Mouse (Mus musculus) spleen, adult 2 months (tissue): ENCODE results near the gene Sugt1. TPM values are rescaled to one million over a fixed set of nuclear protein-coding genes. Genes with fewer than 3 reads are reported as not detected.

ENCODE experiments used
- DNase-seq, 2 experiments: peaks; one replicate each; pipeline versions ENCODE4 v3.0.0 to v3.0.0-alpha.2; 2012 to 2021; ENCODE audit warnings: low spot score in 2 of 2, low read depth in 1 of 2
- H3K27ac ChIP-seq: fragments of 200-500 bp; 2 replicates; pipeline ENCODE4 v1.5.1; 2012; ENCODE audit warnings: low read length, inconsistent platforms; ENCODE audit not compliant: insufficient read depth
- H3K27me3 ChIP-seq: fragments of 200-500 bp; 2 replicates; pipeline ENCODE4 v1.6.1; 2012; ENCODE audit warnings: mild to moderate bottlenecking, moderate library complexity, low read length, inconsistent platforms; ENCODE audit not compliant: control insufficient read depth, insufficient read depth
- H3K36me3 ChIP-seq: fragments of 200-500 bp; 2 replicates; pipeline ENCODE4 v1.6.1; 2012; ENCODE audit warnings: mild to moderate bottlenecking, low read length, inconsistent platforms; ENCODE audit not compliant: control insufficient read depth, insufficient read depth
- H3K4me1 ChIP-seq: fragments of 200-500 bp; 2 replicates; pipeline ENCODE4 v1.6.1; 2011; ENCODE audit warnings: inconsistent platforms; ENCODE audit not compliant: control insufficient read depth, insufficient read depth, insufficient read length
- H3K4me3 ChIP-seq: fragments of 200-500 bp; 2 replicates; pipeline ENCODE4 v1.5.1; 2011; ENCODE audit warnings: mild to moderate bottlenecking, inconsistent platforms; ENCODE audit not compliant: insufficient read depth, insufficient read length; ENCODE audit errors: extremely low read depth
- CTCF ChIP-seq: fragments of 200-500 bp; IDR thresholded peaks from 2 replicates; pipeline ENCODE4 v1.5.1; 2011; ENCODE audit warnings: mild to moderate bottlenecking, inconsistent platforms; ENCODE audit not compliant: insufficient read depth, insufficient read length, insufficient replicate concordance; ENCODE audit errors: extremely low read depth
- POLR2A ChIP-seq: fragments of 200-500 bp; IDR thresholded peaks from 2 replicates; pipeline ENCODE4 v1.6.1; 2011; ENCODE audit warnings: low read depth, low read length, inconsistent platforms
- WGBS: fragments of 180-500 bp; shearing (Covaris S2); methylation state at CpG from one replicate; pipeline ENCODE4 v1.1.7; 2018; 5-methylcytosine and 5-hydroxymethylcytosine counted together
- polyA plus RNA-seq: library from polyadenylated mRNA; depleted of rRNA; stranded (reverse); fragments of >200 nt; gene quantifications from 2 replicates; pipeline ENCODE4 v1.2.3, GENCODE M21; 2012; rRNA removed

The Sugt1 gene
- polyA plus RNA-seq, 1 experiment: 3.7 TPM

GRCm38 (mm10) chr14:79673083-79674013 is 85.9 kb downstream of the Sugt1 start:
- H3K27me3 ChIP-seq: no peaks in the 10 kb centered on the region
- TF ChIP-seq POLR2A (no peak), CTCF (no peak)
- 86% methylated on average over 17 of the region's 17 CpGs for WGBS
- no peak overlapping the region for H3K27ac ChIP-seq
- no peak overlapping the region for H3K4me3 ChIP-seq
- no peaks in the 10 kb centered on the region for H3K4me1 ChIP-seq
- DNase-seq: no peak
- H3K36me3 ChIP-seq: no peaks in the 10 kb centered on the region

- Histone ChIP-seq H3K4me1 (no peaks in the 10 kb centered on the region), H3K27ac (no peak overlapping the region), H3K36me3 (no peaks in the 10 kb centered on the region), H3K27me3 (no peaks in the 10 kb centered on the region), H3K4me3 (no peak overlapping the region)
- 67% methylated on average over 15 of the region's 15 CpGs for WGBS
- DNase-seq: no peak
- TF ChIP-seq POLR2A (no peak), CTCF (no peak)
Measured at GRCm38 (mm10) chr14:79677108-79677753, 89.7 kb downstream of the Sugt1 start.

- Histone ChIP-seq H3K27me3 (no peaks in the 10 kb centered on the region), H3K4me3 (no peak overlapping the region), H3K36me3 (no peaks in the 10 kb centered on the region), H3K27ac (no peak overlapping the region), H3K4me1 (no peaks in the 10 kb centered on the region)
- DNase-seq: no peak
- TF ChIP-seq CTCF (no peak), POLR2A (no peak)
- WGBS: 87% methylated on average over 14 of the region's 14 CpGs
Measured at GRCm38 (mm10) chr14:79677891-79678687, 90.6 kb downstream of the Sugt1 start.

- 85% methylated on average over 5 of the region's 5 CpGs for WGBS
- no peaks in the 10 kb centered on the region for H3K27me3 ChIP-seq
- H3K36me3 ChIP-seq: no peaks in the 10 kb centered on the region
Measured at GRCm38 (mm10) chr14:79680652-79681051, 93.2 kb downstream of the Sugt1 start.

More at GRCm38 (mm10) chr14:79680652-79681051, 93.2 kb downstream of the Sugt1 start:
- no peak overlapping the region for H3K4me3 ChIP-seq
- TF ChIP-seq POLR2A (no peak), CTCF (no peak)
- no peak overlapping the region for H3K27ac ChIP-seq
- H3K4me1 ChIP-seq: no peaks in the 10 kb centered on the region
- DNase-seq: no peak

Other genes with a start within 250 kb of the Sugt1 start
- gene Naa16, start 196.9 kb upstream of the Sugt1 start, polyA plus RNA-seq: 1.5 and 2.1 TPM in 2 replicates
- gene Mtrf1, start 189.9 kb upstream of the Sugt1 start, polyA plus RNA-seq: 0.53 and 0.59 TPM in 2 replicates
- gene Kbtbd7, start 161.2 kb upstream of the Sugt1 start, polyA plus RNA-seq: 4.2 and 6.0 TPM in 2 replicates
- 1.4 and 1.5 TPM in 2 replicates for gene Kbtbd6, start 135.9 kb upstream of the Sugt1 start, polyA plus RNA-seq
- gene Elf1, start 106.5 kb upstream of the Sugt1 start, polyA plus RNA-seq: 22.5 and 26.7 TPM in 2 replicates
- gene Wbp4, start 106.2 kb upstream of the Sugt1 start, polyA plus RNA-seq: 2.6 and 3.7 TPM in 2 replicates
- gene Cnmd, start 74.5 kb downstream of the Sugt1 start, polyA plus RNA-seq: not detected in 2 replicates
- gene Pcdh8, start 183.6 kb downstream of the Sugt1 start, polyA plus RNA-seq: 0.09 TPM in 1 of 2 replicates, not detected in the other